Mouse (Mus musculus) spleen, adult 12 weeks (tissue): ENCODE measurements around the gene Rap1gds1.

Experiments
- DNase-seq: peaks from one replicate; pipeline ENCODE4 v3.0.0; 2022; ENCODE audit warnings: low spot score

Rap1gds1 gene

GRCm38 (mm10) chr3:138945516-138945915 is 129.5 kb downstream of the Rap1gds1 start:
- no peak for DNase-seq

DNA sequence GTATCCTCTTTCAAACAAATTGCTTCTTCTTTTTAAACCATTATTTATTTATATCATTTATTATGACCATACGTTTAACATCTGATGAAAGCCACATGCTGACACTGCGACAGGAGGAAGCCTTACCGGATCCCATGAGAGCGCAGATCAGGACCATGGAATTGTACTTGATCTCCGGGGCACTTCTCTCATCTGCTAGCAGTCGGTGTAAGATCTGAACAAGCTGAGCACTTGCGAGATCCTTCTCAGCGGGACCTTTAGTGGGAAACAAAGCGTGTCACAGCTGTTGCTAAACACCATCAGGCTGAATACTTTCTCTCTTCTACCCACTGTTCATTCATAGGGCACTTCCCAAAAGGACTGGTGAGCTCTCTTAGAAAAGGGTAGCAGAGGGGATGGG is 133.4 kb downstream of the Rap1gds1 start:
- DNase-seq, result no peak

GRCm38 (mm10) chr3:138937241-138937640 is 137.8 kb downstream of the Rap1gds1 start:
- DNase-seq, result no peak

DNA sequence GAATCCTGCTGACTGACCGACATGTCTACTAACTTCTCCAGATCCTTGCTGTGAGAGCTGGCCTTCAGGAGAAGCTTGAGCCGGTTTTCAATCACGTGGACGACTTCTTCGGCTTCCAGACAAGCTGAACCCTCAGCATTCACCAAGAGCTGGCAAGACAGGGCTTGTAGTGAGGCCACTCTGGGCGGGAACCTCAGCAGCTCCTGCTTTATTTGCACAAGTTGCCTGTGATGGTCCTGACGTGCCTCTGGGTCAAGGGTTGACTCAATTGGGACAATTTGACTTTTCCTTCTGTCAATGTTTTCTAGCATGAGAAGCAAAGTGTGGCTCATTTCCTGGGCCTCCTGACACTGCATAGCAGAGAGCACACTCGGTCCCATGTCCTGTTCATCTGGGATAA is 138.2 kb downstream of the Rap1gds1 start:
- DNase-seq, result no peak

GRCm38 (mm10) chr3:138927437-138927836 is 147.6 kb downstream of the Rap1gds1 start:
- DNase-seq, result no peak

DNA sequence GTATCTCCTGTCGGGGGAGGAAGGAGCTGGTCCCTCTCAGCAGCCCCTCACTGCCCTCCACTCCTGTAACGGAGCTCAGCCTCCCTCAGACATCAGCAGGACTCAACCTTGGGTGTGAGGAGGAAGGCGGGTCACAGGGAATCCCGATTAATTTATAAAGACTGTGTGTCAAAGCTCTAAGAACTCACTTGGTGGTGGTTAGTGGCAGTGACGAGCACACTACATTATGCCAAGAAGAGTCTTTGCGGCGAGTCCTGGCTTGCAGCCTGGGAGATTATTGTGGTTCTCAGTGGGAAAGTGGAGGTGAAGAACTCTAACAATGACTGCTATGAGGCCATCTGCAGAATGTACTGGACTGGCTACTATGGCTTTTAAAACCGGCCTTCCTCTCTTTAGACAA is 148.8 kb downstream of the Rap1gds1 start:
- no peak for DNase-seq

DNA sequence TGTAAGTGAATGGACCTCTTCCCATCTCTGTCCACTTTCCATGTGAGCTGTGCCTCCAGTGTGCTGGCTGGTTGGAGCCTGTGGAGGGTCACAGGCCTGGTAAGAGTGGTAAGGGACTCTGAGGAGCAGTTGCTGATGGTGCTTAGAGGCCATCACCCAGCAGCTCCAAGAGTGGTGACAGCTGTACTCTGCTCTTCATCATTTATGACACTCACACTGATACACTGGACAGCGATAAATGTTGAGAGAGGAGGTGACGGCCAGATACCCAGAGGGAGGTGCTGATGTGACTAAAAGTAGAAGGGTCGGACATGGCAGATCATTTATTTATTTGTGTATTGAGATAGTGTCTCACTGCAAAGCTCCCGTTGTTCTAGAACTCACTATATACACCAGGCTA is 156.8 kb downstream of the Rap1gds1 start:
- no peak for DNase-seq

DNA sequence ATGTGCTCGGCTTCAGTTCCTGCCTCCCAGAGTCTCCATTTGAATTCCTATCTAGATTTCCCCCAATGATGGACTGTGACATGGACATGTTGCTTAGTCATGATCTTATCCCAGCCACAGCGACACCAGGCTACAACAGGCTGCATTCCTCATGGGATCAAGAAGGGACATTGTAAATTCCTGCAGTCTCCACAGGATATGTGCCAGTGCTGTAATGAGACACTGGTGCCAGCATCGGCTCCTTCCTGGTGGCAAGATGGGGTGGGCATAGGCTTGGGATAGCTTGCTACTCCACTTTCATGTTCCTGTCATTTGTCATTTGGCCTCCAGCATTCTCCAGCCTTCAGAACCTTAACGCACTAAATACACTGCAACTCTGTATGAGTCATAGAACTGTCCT is 158.0 kb downstream of the Rap1gds1 start:
- DNase-seq, result no peak

- no peak for DNase-seq
These were observed 158.4 kb downstream of the Rap1gds1 start for GRCm38 (mm10) chr3:138916591-138916990.

- DNase-seq, result no peak
These were observed 160.2 kb downstream of the Rap1gds1 start for GRCm38 (mm10) chr3:138914626-138915288.

DNA sequence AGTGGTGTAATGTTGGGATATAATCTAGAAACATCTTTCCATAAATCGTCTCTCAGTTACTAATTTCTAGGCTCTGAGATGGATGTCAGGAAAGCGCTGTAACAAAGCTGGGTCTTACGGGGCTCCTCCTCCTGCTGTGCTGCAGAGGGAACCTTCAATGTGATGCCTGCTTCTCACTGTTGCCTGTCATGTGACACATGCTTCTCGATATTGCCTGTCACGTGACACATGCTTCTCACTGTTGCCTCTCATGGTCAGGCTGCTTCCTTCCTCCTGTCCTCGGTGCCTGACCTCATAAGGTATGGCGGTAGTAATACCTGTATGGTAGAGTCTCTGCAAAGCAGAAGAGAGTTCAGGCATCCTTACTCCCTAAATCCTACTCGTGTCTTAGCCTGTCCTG is 162.5 kb downstream of the Rap1gds1 start:
- DNase-seq, result no peak

GRCm38 (mm10) chr3:138909313-138909712 is 165.7 kb downstream of the Rap1gds1 start:
- DNase-seq, result no peak

DNA sequence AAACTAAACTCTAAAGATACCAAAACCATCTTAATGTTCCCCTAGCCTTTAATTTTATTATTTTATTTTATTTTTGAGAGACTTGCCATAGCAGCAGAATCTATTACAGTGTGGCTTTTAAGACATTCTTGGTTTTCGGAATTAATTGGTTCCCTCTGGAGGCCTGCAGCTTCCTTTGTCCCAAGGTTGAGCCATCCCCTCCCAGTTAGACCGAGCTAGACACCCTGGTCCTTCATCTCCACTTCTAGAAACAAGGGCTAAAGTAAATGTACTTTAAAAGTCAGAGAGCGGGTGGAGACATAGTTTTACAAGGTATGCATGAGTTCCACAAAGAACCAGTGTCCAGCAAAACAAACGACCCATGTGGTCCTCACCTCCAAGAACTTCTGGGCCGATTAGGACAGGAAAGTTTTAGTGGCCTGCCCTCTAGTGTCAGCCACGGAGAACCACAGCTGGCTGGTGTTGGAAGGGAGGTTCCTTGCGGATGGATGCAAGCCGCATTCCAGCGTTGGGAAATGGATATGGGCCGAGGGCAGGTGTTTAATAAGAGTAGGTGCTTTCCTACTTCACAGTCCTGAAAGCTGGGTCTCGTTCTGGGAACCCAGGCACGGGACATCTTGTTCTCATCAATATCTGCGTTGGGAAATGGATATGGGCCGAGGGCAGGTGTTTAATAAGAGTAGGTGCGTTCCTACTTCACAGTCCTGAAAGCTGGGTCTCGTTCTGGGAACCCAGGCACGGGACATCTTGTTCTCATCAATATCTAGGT is 168.7 kb downstream of the Rap1gds1 start:
- DNase-seq, result no peak

GRCm38 (mm10) chr3:138905678-138906077 is 169.3 kb downstream of the Rap1gds1 start:
- no peak for DNase-seq

GRCm38 (mm10) chr3:138900571-138901141 is 174.3 kb downstream of the Rap1gds1 start:
- no peak for DNase-seq

DNA sequence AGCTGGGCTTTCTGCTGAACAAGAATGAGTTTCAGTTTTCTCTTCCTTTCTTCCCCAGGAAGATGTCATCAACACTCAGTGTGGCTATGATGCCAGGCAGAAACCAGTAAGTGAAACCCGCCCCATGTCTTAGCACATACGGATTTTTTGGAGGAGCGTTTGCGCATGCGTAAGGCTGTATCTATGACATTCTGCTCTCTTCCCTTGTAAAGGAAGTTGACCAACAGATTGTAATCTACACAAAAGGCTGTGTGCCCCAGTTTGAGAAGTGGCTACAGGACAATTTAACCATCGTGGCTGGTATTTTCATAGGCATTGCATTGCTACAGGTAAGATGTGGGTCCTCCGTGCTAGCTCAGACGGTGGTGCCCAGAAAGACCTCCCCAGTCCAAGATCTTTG is 176.9 kb downstream of the Rap1gds1 start:
- no peak for DNase-seq

- DNase-seq, result no peak
These were observed 177.5 kb downstream of the Rap1gds1 start for GRCm38 (mm10) chr3:138897500-138897899.

- no peak for DNase-seq
These were observed 181.5 kb downstream of the Rap1gds1 start for GRCm38 (mm10) chr3:138893520-138893919.

DNA sequence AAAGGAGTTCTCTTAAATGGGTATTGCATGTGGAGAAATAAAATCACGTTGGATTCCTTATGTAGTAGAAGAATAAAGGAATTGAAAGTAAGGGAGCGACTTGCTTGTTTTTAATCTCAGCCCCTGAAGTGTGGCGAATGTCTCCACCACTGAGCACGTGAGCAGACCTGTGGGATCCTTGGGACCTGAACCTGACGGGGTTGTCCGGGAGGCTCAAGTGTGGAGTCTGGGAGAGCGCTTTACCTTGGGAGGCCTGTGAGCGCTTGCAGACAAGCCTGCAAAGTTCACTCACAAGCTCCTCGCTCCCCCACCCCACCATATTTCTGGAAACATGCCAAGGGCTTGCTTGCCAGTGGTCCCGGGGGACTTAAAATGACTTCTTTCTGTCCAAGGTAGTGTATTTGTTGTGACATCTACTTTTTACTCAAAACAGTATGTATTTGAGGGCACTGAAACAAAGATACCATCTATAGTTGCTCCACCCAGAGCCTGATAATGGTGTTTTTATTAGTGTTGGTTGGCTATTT is 185.2 kb downstream of the Rap1gds1 start:
- no peak for DNase-seq

DNA sequence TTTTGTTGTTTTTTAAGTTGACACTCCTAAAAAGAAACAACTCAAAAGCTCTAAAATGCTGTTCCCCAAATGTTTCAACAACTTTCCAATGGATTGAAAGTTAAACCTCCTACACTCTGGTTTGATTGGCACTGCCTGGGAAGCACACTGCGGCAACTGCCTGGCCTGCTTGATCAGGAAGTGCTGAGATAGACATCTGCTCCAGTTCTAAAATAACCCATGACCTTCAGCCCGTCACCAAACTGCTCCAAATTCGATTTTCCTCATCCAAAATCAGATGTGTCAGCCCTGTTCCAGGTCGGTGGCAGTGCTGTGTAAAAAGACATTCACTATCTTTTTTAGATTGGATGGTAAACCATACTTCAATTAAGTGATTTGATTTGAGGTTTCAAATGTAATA is 185.8 kb downstream of the Rap1gds1 start:
- no peak for DNase-seq

DNA sequence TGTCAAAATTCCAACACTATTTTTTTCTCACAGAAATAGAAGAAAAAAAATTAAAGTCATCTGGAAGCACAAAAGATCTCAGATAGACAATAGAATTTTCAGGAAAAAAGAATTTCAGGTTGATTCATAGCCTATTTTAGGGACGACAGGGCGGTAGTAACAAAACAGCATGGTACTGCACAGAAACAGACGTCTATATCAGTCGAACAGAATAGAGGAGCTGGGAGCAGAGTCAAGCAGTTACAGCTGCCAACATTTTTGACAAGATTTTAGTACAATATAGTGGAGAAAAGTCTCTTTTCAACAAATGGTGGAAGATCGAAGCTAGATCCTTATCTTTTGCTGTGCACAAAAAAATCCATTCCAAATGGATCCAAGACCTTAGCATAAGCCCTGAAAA is 188.9 kb downstream of the Rap1gds1 start:
- DNase-seq, result no peak

GRCm38 (mm10) chr3:138881725-138882347 is 193.2 kb downstream of the Rap1gds1 start:
- DNase-seq, result no peak
